Mouse (Mus musculus) thymus, postnatal 10 days (tissue): Measurements from ENCODE around the gene Tmem191c.

Source experiments
- DNase-seq, 2 experiments: peaks; one replicate each; pipeline ENCODE4 v3.0.0; 2021; ENCODE audit warnings: low spot score in 2 of 2

Tmem191c gene

GRCm38 (mm10) chr16:17266113-17266512, 9.8 kb upstream of the Tmem191c start:
- no peak for DNase-seq

DNA sequence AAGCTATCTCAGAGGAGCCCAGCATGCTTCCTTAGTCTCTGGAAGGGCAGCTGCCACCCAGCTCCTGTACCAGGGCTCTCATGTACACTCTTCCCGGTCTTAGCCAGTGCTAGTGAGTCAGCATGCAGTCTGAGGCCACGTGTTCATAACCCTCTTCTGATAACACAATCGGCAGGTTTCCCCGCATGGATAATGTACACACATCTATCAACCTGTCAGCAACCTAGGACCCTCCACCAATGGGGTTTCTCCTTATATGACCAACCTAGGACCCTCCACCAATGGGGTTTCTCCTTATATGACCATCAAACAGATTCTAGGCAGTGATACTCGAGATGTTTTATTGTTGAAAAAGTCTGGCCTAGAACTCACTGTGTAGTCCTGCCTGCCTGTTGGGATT, 7.9 kb upstream of the Tmem191c start:
- no peak for DNase-seq

DNA sequence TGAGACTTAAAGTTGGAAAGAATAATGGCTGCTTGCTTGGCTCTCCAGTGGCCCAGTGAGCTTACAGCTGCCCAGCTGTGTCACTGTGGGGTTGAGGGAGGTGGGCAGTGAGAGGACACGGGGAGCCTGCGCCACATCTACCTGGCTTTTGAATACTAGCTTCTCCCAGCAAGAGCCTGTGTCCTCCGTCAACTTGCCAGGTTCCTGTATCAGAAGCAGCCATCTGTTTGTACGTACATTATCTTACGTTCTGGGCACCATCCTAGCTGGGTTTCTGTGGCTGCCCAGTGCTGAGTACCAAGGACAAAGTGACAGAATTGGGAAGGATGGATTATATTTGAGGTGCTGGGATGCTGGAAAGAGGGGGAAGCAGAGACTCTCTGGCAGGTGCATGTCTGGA, 6.0 kb upstream of the Tmem191c start:
- DNase-seq = no peak

DNA sequence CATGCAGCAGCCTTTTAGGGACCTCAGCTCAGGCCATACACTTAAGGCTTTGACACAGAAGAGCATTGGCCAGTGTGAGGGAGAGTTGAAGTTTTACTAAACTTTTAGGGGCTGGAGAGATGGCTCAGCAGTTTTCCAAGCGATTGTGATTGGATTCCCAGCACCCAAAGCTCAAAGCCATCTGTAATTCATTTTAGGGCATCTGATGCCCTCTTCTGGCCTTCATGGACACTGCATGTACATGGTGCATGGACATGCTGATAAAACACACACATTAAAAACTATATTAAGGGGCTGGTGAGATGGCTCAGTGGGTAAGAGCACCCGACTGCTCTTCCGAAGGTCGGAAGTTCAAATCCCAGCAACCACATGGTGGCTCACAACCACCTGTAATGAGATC, 4.8 kb upstream of the Tmem191c start:
- peak in 1 of 2 experiments; percentile 37 for DNase-seq

GRCm38 (mm10) chr16:17271856-17272255, 4.0 kb upstream of the Tmem191c start:
- DNase-seq = no peak

DNA sequence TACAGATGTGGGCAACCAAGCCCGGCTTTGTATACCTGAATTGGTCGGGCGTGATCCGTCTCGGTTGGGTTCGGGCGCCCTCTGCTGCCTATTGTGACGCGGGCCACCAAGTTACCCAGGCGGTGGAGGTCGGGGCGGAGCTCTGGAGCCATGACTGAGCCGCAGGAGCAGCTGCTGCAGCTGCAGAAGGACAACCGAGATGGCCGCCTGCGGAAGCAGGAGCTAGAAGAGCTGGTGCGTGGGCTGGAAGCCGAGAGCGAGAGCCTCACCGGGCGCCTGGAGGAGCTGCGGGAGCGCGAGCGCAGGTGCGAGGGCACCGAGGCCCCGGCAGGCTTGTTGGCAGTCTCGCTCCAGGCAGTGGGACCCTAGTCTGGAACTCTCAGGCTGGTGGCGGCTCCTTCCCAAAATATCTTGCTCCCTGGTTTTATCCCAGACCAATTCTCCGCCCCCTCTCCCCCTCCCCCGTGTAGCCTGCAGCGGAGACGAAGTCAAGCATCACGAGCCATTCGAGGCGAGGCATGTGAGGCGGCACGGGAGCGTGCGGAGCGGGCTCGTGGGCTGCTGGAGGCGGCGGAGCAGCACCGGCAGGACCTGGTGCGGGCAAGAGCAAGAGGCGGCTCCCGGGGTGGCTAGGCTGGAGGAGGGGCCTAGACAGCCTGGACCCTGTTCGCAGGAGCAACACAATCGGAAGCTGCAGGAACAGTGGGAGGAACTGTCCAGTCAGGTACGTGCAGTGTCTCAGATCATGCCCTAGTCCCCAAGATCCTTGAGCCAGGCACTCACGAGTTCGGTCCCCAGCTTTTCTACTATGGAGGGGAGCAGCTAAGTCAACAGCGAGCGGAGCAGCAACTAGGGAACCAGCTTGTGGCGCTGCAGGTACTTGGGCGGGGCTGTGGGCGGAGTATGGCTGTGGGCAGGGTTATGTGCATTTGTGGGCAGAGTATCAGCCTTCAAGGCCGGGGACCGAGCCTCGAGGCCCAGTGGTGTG, 581 bp downstream of the Tmem191c start:
- peak; percentile 93 to 97 for DNase-seq

GRCm38 (mm10) chr16:17277342-17278211, 1.7 kb downstream of the Tmem191c start:
- peak; percentile 44 to 60 for DNase-seq

- no peak for DNase-seq
These were observed 4.6 kb downstream of the Tmem191c start for GRCm38 (mm10) chr16:17280471-17280870.

DNA sequence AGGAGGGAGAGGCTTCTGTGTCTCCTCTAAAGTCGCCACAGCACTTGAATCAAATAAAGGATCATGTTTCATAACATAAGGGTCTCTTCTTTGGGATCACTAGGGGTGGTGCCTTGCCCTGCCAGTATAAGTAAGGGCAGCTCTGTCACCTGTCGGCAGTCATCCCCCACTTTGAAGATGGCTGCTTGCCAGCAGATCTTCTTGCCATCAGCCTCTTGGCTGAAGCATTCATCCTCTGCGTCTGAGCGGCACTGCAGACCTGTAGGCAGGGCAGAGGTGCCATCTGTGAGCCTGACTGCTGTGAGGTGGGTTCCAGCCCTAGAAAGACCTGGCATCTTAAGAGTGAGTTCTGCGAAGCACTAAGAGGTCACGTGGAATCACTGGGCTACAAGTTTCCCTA, 7.3 kb downstream of the Tmem191c start:
- no peak for DNase-seq

- no peak for DNase-seq
These were observed 11.2 kb downstream of the Tmem191c start for GRCm38 (mm10) chr16:17287103-17287502.

DNA sequence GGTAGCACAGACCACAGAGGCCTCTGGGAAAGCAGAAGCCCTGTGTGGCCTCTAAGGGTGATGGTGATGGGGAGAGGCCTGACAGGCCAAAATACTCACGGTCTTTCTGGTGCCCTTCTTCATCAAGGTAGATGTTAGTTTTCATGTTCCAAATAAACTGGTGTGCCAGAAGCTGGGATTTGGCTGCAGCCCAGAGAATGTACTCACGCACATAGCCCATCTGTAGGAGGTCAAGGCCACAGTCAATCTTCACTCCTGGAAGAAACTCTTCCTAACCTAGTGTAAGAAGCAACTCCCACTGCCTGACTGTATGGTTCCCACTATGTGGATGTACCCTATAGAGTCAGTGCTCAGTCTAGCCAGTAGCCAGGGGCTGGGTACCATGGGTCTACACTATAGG, 15.1 kb downstream of the Tmem191c start:
- DNase-seq = no peak

GRCm38 (mm10) chr16:17292751-17293150, 16.9 kb downstream of the Tmem191c start:
- peak; percentile 56 to 89 for DNase-seq

DNA sequence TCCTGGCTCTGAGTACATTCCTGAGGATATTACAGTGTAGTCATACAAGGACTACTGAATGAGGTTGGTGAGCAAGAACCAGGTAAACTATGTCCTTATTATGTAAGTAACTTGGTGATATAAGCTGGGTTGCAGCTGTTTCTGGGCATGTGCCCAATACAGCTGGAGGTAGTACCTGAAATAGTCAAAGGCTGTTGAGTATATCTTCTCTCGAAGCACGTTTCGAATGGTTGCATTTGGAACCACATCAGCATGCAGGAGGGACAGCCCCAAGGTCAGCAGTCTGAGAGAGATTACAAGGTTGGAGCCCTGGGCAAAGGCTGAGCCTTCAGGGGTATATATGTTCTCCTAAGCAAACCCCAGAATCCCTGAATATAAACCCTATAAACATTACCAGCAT, 24.9 kb downstream of the Tmem191c start:
- DNase-seq = no peak

DNA sequence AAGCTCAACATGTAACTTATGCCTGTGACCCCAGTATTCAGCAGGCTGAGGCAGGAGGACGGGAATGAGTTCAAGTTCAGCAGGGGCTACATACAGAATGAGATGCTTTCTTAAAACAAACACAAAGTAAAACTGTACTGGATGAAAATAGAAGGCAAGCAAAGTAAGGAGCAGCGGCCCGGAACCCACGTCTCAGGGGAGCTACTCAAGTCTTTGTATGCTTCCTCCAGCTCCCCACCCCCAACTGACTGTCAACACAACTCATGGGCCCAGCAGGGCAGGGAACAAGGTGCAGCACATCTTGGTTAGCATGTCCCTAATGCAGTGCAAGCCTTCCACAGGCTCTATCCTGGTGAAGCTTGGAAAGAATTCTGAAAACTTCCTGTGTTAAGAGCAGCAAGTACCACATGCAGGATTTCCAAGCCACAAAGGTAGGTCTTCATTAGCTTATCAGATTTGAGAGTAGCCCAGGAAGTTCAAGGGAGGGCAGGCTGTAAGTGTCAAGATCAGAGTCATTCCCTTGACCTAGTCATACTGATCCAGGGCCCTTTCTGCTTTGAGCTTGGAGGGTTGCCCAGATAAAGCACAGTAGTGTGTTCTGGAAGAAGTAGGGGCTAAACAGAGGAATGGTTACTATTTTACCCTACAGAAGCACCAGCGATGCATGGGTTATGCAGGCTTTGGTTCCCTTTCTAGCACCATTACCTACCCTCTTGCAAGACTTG, 27.8 kb downstream of the Tmem191c start:
- DNase-seq = no peak

DNA sequence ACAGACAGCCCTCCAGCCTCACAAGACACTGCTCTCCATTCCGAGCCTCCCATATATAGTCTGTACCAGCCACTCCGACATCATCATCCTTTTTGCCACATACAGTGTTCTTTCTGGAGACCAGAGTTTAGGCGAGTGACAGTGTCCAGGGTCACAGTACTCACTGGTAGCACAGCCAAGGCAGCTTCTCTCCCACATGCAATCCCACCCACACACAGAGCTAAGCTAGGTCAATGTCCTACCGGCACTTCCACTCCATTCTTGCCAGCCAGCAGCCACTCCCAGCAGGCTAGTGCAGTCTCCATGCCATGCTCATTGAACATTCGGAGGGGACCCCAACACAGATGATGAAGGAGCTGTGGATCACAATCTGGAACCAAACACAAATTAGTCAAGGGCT, 31.6 kb downstream of the Tmem191c start:
- DNase-seq = no peak

DNA sequence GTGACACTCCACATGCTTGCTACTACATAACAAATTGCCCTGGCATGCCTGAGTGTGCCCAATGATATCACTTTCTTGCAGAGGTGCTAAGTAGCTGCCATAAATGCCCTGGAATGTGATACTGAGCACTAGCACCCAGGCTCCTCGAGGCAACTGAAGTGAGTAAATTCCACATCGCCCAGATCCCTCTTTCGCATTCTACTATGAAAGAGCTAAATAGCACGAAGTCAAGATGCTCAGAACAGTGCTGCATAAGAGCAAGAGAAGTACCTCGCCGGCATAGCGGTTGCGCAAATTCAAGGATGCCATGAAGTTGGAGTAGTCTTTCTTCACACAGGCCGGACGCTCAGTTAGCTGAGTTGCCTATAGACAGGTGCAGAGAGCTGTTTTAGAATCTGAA, 33.2 kb downstream of the Tmem191c start:
- no peak for DNase-seq

GRCm38 (mm10) chr16:17312531-17312930, 36.7 kb downstream of the Tmem191c start:
- no peak for DNase-seq

- DNase-seq = no peak
These were observed 40.7 kb downstream of the Tmem191c start for GRCm38 (mm10) chr16:17316554-17316953.

DNA sequence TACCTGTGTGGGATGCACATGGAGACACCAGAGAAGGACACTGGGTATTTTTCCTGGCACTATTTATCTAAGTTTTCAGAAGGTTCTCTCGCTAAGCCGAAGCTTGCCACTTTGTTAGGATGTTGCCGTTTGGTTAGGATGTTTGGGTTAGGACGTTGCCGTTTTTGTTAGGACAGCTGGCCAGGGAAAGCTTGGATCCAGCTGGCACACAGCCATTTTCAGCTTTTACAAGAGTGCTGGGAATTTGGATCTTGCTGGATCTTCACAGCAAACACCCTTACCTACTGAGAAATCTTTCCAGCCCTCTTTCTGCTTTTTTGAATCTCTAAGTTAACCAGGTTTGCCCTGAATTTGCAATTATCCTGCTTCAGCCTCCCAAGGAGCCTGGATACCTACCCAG, 45.6 kb downstream of the Tmem191c start:
- DNase-seq = no peak

GRCm38 (mm10) chr16:17324745-17325144, 48.9 kb downstream of the Tmem191c start:
- DNase-seq = no peak

DNA sequence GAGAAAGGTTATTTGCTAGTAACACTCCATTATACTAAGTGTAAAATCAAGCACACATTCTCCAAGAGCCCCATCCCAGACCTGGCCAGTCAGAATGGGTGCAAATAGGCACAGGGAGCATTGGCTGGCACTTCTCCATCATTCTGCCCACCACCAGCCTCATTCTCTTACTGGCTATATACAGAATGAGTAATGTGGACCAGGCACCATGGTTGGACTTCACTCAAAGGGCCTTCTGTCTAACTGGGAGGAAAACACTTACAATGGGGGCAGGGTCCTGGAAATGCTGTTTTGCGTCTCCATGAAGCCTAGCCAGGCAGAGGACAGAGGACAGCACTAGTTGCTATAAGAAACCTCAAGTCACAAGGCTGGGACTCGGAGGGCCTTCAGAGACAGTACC, 50.2 kb downstream of the Tmem191c start:
- DNase-seq = no peak
